Mouse (Mus musculus) embryonic facial prominence, embryonic 10.5 days (tissue): ENCODE measurements around the gene Lrba. TPM values are rescaled to one million over a fixed set of nuclear protein-coding genes. Genes with fewer than 3 reads are reported as not detected.
A peak's percentile ranks its signal among the peaks of the same experiment; 100 is the strongest.

Experiments used
- DNase-seq: peaks from one replicate; pipeline ENCODE4 v3.0.0-alpha.2; 2017; ENCODE audit warnings: low spot score
- H3K27ac ChIP-seq: fragments of 300-500 bp; sonication (generic); replicated peaks from 2 replicates; pipeline ENCODE4 v1.5.1; 2016; ENCODE audit warnings: mild to moderate bottlenecking
- H3K27me3 ChIP-seq: fragments of 300-500 bp; sonication (generic); replicated peaks from 2 replicates; pipeline ENCODE4 v1.6.1; 2016; ENCODE audit warnings: low read depth, mild to moderate bottlenecking; ENCODE audit not compliant: poor library complexity, severe bottlenecking
- H3K36me3 ChIP-seq: fragments of 300-500 bp; sonication (generic); replicated peaks from 2 replicates; pipeline ENCODE4 v1.6.1; 2016; ENCODE audit warnings: mild to moderate bottlenecking, moderate library complexity
- H3K4me1 ChIP-seq: fragments of 300-500 bp; sonication (generic); 2 replicates; pipeline ENCODE4 v1.6.1; 2016
- H3K4me3 ChIP-seq: fragments of 300-500 bp; sonication (generic); 2 replicates; pipeline ENCODE4 v1.5.1; 2016; ENCODE audit warnings: mild to moderate bottlenecking, moderate library complexity
- H3K9me3 ChIP-seq: fragments of 300-500 bp; sonication (generic); 2 replicates; pipeline ENCODE4 v1.6.1; 2016; ENCODE audit warnings: mild to moderate bottlenecking
- WGBS: fragments of 180-500 bp; shearing (Covaris S2); methylation state at CpG from one replicate; pipeline ENCODE4 v1.1.7; 2016; 5-methylcytosine and 5-hydroxymethylcytosine counted together
- polyA plus RNA-seq: library from polyadenylated mRNA; unstranded; fragments of >200 nt; fragmentation: Nextera tagmentation; extraction: Ambion mirVana; gene quantifications from 2 replicates; pipeline ENCODE4 v1.2.1, GENCODE M21; 2016

Gene Lrba
- polyA plus RNA-seq, 1 experiment from 2014 or later, result 9.1 TPM

DNA sequence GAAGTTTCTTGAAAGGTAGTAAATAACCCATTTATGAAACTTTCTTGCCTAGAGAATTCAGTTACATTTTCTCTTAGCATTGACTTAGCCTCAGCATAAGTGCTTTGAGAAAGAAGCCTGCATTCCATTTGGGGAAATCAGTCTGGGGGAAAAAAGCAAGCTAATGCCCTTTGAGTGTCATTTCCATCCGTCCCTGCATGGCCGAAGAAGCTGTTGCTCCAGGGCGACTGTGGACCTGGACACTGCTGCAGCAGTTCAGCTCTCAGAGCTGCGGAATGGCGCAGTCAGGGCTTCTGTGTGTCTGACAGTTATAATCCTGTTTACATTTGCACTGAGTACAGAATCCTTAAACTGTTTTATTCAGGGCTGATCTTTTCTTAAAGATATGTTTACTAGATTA is 327.7 kb downstream of the Lrba start:
- 12% methylated on average over 5 of the region's 5 CpGs for WGBS
- peak overlapping the region; percentile 26; the same call in 1 of the 2 replicates for H3K4me3 ChIP-seq
- peaks cover 62% of the 10 kb centered on the region for H3K4me1 ChIP-seq
- H3K27ac ChIP-seq, result peak overlapping the region; percentile 66
- H3K27me3 ChIP-seq, result peaks cover 88% of the 10 kb centered on the region
- no peaks in the 10 kb centered on the region for H3K9me3 ChIP-seq
- DNase-seq, result peak; percentile 48
- H3K36me3 ChIP-seq, result no peaks in the 10 kb centered on the region

DNA sequence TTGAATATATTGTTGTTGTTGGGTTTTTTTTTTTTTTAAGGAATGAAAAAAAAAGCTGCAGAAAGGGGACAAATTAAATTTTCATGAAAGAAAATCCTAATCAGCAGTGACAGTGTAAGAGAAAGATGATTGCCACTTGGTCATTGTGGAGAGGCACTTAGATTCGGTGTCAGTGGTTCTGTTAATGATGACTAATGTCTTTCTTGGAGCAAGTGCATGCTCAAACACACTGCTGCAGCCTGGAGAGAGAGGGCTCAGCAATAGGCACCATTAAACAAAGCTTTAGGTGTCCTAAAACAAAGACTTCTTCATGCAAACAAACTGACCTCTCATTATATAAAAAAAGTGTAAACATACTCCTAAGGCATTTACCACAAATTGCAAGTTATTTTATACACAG is 334.5 kb downstream of the Lrba start:
- WGBS, result 42% methylated on average over 1 of the region's 1 CpGs

DNA sequence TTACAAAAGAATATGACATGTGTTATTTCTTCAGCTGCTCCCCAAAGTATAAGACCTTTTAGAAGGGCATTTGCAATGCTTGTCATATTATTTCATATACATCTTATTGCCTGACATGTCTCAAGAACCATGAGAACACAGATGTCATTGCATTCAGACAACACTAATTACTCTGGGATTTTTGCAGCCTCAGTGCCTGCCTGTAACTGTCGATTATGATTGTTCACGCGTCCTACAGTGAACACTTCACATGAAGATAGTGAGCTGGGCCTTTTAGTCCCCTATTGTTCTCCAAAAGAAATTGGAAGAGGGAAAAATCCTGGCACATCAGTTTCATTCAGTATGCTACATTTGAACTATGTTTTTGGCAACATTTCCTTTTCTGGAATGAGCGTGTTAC is 335.2 kb downstream of the Lrba start:
- WGBS, result 85% methylated on average over 4 of the region's 4 CpGs
- Histone ChIP-seq H3K36me3 (no peaks in the 10 kb centered on the region), H3K4me1 (peaks cover 29% of the 10 kb centered on the region), H3K27me3 (peaks cover 35% of the 10 kb centered on the region), H3K9me3 (no peaks in the 10 kb centered on the region), H3K27ac (no peak overlapping the region), H3K4me3 (no peak overlapping the region)
- DNase-seq, result no peak

More for the DNA sequence above, 334.5 kb downstream of the Lrba start:
- peaks cover 29% of the 10 kb centered on the region for H3K4me1 ChIP-seq
- no peak overlapping the region for H3K27ac ChIP-seq
- no peak for DNase-seq
- H3K4me3 ChIP-seq, result no peak overlapping the region
- peaks cover 42% of the 10 kb centered on the region for H3K27me3 ChIP-seq
- no peaks in the 10 kb centered on the region for H3K9me3 ChIP-seq
- H3K36me3 ChIP-seq, result no peaks in the 10 kb centered on the region

- peaks cover 26% of the 10 kb centered on the region for H3K4me1 ChIP-seq
- no peaks in the 10 kb centered on the region for H3K9me3 ChIP-seq
- no peak overlapping the region for H3K4me3 ChIP-seq
- H3K36me3 ChIP-seq, result no peaks in the 10 kb centered on the region
- peaks cover 36% of the 10 kb centered on the region for H3K27me3 ChIP-seq
- no peak for DNase-seq
- 87% methylated on average over 4 of the region's 4 CpGs for WGBS
- H3K27ac ChIP-seq, result no peak overlapping the region
Observed at GRCm38 (mm10) chr3:86560281-86561022, 336.0 kb downstream of the Lrba start.

DNA sequence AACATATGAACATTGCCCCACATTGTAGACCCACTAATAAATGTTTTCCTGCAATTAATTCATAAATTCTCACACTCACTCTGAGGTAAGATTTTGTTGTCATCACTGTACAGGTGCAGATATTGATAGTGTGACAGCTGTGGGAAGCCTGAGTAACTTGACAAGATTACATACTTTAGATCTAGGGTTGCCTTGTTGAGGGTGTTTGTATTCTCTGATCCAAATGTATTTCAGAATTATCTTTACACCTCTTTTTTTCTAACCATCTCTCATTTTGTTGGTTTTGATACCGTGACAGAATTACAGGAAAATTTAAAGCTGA is 336.5 kb downstream of the Lrba start:
- H3K27ac ChIP-seq, result no peak overlapping the region
- peaks cover 38% of the 10 kb centered on the region for H3K27me3 ChIP-seq
- no peak for DNase-seq
- no peak overlapping the region for H3K4me3 ChIP-seq
- no peaks in the 10 kb centered on the region for H3K36me3 ChIP-seq
- 95% methylated on average over 1 of the region's 1 CpGs for WGBS
- H3K4me1 ChIP-seq, result peaks cover 26% of the 10 kb centered on the region
- no peaks in the 10 kb centered on the region for H3K9me3 ChIP-seq

DNA sequence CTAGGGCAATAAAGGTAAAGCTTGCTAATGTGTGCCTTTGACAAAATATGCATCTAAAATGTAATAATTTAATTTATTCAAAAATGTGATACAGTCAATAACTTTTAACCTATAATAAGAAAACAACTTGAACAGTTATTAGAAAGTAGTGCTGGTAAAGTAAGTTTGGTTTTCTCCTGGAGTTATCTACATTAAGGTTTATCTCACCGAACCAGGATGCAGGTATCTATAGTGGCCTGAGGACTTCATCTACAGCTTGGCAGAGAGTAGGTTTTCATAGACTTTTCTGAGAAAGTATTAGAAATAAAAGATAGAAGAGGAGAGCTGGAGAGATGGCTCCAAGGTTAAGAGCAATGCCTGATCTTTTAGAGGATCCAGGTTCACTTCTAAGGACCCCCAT is 336.9 kb downstream of the Lrba start:
- H3K4me3 ChIP-seq, result no peak overlapping the region
- peaks cover 23% of the 10 kb centered on the region for H3K4me1 ChIP-seq
- no peak overlapping the region for H3K27ac ChIP-seq
- no peaks in the 10 kb centered on the region for H3K9me3 ChIP-seq
- H3K36me3 ChIP-seq, result no peaks in the 10 kb centered on the region
- 99% methylated on average over 1 of the region's 1 CpGs for WGBS
- peaks cover 38% of the 10 kb centered on the region for H3K27me3 ChIP-seq
- no peak for DNase-seq

- Histone ChIP-seq H3K36me3 (no peaks in the 10 kb centered on the region), H3K4me1 (peaks cover 7% of the 10 kb centered on the region), H3K27me3 (peaks cover 21% of the 10 kb centered on the region), H3K4me3 (no peak overlapping the region), H3K27ac (no peak overlapping the region), H3K9me3 (no peaks in the 10 kb centered on the region)
- DNase-seq, result no peak
- WGBS, result 77% methylated on average over 4 of the region's 4 CpGs
Observed at GRCm38 (mm10) chr3:86567312-86567711, 342.8 kb downstream of the Lrba start.

DNA sequence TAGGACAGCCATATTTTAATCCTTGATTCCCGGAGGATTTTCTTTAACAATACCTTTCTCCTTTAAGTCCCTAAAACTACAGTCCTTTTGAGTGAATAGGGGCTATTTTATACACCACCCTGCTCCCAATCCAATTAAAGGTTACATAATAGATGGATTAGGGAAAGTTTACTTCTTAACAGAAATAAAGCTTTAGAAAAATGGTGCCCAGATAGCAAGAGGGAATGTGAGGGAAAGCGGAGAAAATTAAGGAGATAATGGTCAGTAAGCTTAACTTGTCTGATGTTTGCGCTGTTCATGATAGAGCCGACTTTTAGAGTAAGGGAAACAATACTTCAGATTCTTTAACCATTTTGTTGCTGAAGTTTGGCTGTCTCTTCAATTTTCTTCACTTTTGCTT is 347.0 kb downstream of the Lrba start:
- H3K27ac ChIP-seq, result no peak overlapping the region
- peaks cover 25% of the 10 kb centered on the region for H3K27me3 ChIP-seq
- no peak for DNase-seq
- H3K36me3 ChIP-seq, result no peaks in the 10 kb centered on the region
- H3K4me1 ChIP-seq, result peaks cover 13% of the 10 kb centered on the region
- no peak overlapping the region for H3K4me3 ChIP-seq
- WGBS, result 24% methylated on average over 4 of the region's 4 CpGs
- no peaks in the 10 kb centered on the region for H3K9me3 ChIP-seq

DNA sequence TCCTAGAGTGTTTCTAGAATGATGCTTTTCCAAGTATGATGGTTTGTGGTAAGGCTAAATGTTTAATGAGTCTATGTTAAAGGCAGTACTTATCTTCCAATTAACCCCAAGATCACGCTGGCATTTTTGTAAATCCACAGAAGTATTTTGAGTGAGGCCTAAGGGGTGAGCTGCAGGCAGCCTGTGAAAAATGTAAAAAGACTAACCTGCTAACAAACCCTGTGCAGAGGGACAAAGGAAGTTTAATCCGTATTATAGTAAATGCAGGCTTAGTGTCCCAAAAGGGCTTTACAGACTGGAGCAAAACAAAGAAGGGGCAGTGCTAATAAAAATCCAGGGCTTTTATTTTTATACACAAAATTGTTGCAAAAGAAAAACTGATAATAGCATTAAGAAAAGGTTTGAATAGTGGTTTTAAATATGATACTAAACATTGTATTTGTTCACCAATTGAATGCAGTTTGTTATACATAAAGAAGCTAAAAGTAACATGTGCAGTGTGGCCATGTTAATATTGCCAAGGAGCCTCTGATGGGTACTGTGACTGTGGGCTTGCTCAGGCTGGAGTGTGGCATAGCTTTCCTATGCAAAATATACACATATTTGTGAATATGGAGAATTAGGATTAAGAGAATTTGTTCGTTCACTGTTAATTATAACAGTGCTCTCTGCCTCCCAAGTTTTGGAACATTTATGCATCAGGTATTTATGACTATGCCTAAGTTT is 348.2 kb downstream of the Lrba start:
- Histone ChIP-seq H3K4me1 (peaks cover 13% of the 10 kb centered on the region), H3K4me3 (no peak overlapping the region), H3K27ac (no peak overlapping the region), H3K9me3 (no peaks in the 10 kb centered on the region), H3K27me3 (peaks cover 29% of the 10 kb centered on the region), H3K36me3 (no peaks in the 10 kb centered on the region)
- DNase-seq, result no peak
- 37% methylated on average over 3 of the region's 3 CpGs for WGBS

DNA sequence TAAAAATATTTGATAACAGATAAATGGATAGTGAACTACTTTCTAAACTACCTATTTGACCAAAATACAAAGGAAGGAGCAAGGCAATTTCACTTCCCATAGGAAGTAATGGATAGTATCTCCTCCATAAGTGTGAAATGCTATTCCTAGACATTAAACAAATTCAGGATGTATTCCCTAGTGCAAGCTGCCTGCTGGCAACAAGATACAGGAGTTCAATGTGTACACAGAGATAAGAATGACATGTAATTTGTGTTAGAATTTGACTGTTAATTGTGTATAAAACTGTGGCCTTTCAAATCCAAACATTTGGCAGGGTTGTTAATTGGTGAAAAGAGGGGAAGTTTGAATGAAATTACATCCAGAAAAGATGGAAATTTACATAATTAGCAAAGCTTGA is 350.8 kb downstream of the Lrba start:
- Histone ChIP-seq H3K9me3 (no peaks in the 10 kb centered on the region), H3K4me3 (no peak overlapping the region), H3K36me3 (no peaks in the 10 kb centered on the region), H3K27ac (no peak overlapping the region), H3K27me3 (peaks cover 27% of the 10 kb centered on the region), H3K4me1 (peaks cover 13% of the 10 kb centered on the region)
- DNase-seq, result no peak

DNA sequence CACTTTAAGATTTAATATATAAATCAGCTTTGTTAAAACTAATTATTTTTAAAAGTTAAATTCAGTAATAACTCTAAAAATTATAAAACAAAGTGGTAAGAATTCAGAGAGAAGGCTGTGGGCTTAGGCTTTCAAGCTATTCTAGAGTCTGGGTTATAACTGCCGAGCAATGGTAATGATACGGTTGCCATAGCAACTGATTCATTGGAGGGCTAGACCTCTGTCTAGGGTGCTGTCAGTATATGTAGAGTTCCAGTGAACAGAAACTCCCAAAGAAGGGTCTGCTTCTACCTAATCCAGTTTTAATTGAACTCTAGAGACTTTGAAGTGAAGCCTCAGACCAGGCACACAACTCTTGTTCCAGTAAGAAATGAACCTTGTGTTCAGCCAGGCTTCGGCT is 377.8 kb downstream of the Lrba start:
- 65% methylated on average over 3 of the region's 3 CpGs for WGBS
- Histone ChIP-seq H3K4me3 (no peak overlapping the region), H3K36me3 (no peaks in the 10 kb centered on the region), H3K9me3 (no peaks in the 10 kb centered on the region), H3K27ac (no peak overlapping the region), H3K4me1 (no peaks in the 10 kb centered on the region), H3K27me3 (no peaks in the 10 kb centered on the region)
- DNase-seq, result no peak

GRCm38 (mm10) chr3:86605775-86606174 is 381.3 kb downstream of the Lrba start:
- no peaks in the 10 kb centered on the region for H3K9me3 ChIP-seq
- WGBS, result 70% methylated on average over 8 of the region's 8 CpGs
- no peaks in the 10 kb centered on the region for H3K4me1 ChIP-seq
- no peak overlapping the region for H3K27ac ChIP-seq
- no peaks in the 10 kb centered on the region for H3K27me3 ChIP-seq
- no peak for DNase-seq
- H3K36me3 ChIP-seq, result no peaks in the 10 kb centered on the region
- H3K4me3 ChIP-seq, result no peak overlapping the region

DNA sequence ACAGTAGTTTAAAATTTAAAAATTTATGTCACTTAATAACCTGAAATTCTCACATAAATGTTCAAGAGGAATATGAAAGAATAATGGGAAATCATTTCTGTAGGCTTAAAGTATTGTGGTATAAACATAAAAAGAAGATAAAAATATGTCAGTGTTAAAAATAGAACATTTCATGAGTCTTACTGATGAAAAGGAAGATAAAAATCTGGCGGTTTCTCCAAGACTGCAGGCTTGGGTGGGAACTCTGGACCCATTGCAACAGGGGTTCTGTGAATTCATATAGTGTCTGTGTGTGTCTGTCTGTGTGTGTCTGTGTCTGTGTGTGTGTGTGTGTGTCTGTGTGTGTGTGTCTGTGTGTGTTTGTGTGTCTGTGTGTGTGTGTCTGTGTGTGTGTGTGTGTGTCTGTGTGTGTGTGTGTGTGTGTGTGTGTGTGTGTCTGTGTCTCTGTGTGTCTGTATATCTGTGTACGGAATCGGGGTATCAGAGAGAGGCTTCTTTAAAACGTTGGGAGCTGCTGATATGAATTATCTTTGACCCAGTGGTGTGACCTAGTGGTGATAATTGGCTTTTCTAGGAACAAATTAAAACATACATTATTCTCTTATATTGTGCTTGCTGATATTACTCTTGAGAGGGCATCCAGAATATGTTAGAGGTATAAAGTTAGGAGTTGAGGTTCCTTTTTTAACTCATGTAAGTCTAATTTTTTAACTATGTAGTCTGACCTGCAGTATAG is 402.7 kb downstream of the Lrba start:
- no peaks in the 10 kb centered on the region for H3K9me3 ChIP-seq
- DNase-seq, result no peak
- no peak overlapping the region for H3K4me3 ChIP-seq
- no peak overlapping the region for H3K27ac ChIP-seq
- H3K4me1 ChIP-seq, result no peaks in the 10 kb centered on the region
- no peaks in the 10 kb centered on the region for H3K36me3 ChIP-seq
- whole genome bisulfite sequencing, result 76% methylated on average over 4 of the region's 4 CpGs
- H3K27me3 ChIP-seq, result no peaks in the 10 kb centered on the region
